Mouse (Mus musculus) MEL (cell line): ENCODE measurements around the gene Tyro3. TPM values are rescaled to one million over a fixed set of nuclear protein-coding genes. Genes with fewer than 3 reads are reported as not detected.

Experiments
- DNase-seq: peaks from one replicate; pipeline ENCODE4 v3.0.0; 2011; ENCODE audit warnings: low read depth, low spot score
- H3K27ac ChIP-seq: 2 replicates; pipeline ENCODE4 v1.5.1; 2012; ENCODE audit warnings: low read depth, mild to moderate bottlenecking, control low read depth, low read length, moderate library complexity; ENCODE audit not compliant: control insufficient read depth
- H3K27me3 ChIP-seq, 2 experiments: fragments of 150-350 bp in 1 of 2; sonication (generic) in 1 of 2; 2 replicates each; pipeline ENCODE4 v1.6.1; 2012; ENCODE audit warnings: low read length in 2 of 2, mild to moderate bottlenecking in 2 of 2, improper control_type of control experiment in 1 of 2, moderate library complexity in 1 of 2; ENCODE audit not compliant: insufficient read depth in 2 of 2, control insufficient read depth in 1 of 2
- H3K36me3 ChIP-seq, 2 experiments: 2 replicates each; pipeline ENCODE4 v1.6.1; 2012 to 2014; ENCODE audit warnings: low read length in 2 of 2, improper control_type of control experiment in 1 of 2, inconsistent platforms in 1 of 2, mild to moderate bottlenecking in 1 of 2; ENCODE audit not compliant: insufficient read depth in 2 of 2, control insufficient read depth in 1 of 2
- H3K4me1 ChIP-seq, 2 experiments: fragments of 150-350 bp in 1 of 2; sonication (generic) in 1 of 2; 2 replicates each; pipeline ENCODE4 v1.6.1; 2012; ENCODE audit warnings: low read length in 2 of 2, improper control_type of control experiment in 1 of 2, mild to moderate bottlenecking in 1 of 2; ENCODE audit not compliant: insufficient read depth in 2 of 2, control insufficient read depth in 1 of 2
- H3K4me3 ChIP-seq, 2 experiments: fragments of 150-350 bp in 1 of 2; sonication (generic) in 1 of 2; 2 replicates each; pipeline ENCODE4 v1.5.1; 2012; ENCODE audit warnings: low read depth in 2 of 2, low read length in 2 of 2, mild to moderate bottlenecking in 2 of 2, moderate library complexity in 2 of 2, control low read depth in 1 of 2, improper control_type of control experiment in 1 of 2; ENCODE audit not compliant: control insufficient read depth in 1 of 2, insufficient read depth in 1 of 2
- H3K79me2 ChIP-seq: 2 replicates; pipeline ENCODE4 v1.6.1; 2012; ENCODE audit warnings: mild to moderate bottlenecking, low read length, moderate library complexity; ENCODE audit not compliant: control insufficient read depth, poor library complexity, insufficient read depth
- H3K9ac ChIP-seq: 2 replicates; pipeline ENCODE4 v1.6.1; 2012; ENCODE audit warnings: low read depth, mild to moderate bottlenecking, control low read depth, low read length, moderate library complexity; ENCODE audit not compliant: control insufficient read depth, poor library complexity, severe bottlenecking
- H3K9me3 ChIP-seq: fragments of 150-350 bp; sonication (generic); replicated peaks from 2 replicates; pipeline ENCODE4 v1.6.1; 2012; ENCODE audit warnings: mild to moderate bottlenecking, low read length, improper control_type of control experiment, moderate library complexity; ENCODE audit not compliant: insufficient read depth
- BHLHE40 ChIP-seq: IDR thresholded peaks from 2 replicates; pipeline ENCODE4 v1.6.1; 2012; ENCODE audit warnings: low read depth, mild to moderate bottlenecking, inconsistent platforms, low read length, improper control_type of control experiment, borderline replicate concordance
- CHD1 ChIP-seq: IDR thresholded peaks from 2 replicates; pipeline ENCODE4 v1.6.1; 2012; ENCODE audit warnings: low read depth, mild to moderate bottlenecking, inconsistent platforms, low read length, improper control_type of control experiment
- CHD2 ChIP-seq: IDR thresholded peaks from 2 replicates; pipeline ENCODE4 v1.6.1; 2011; ENCODE audit warnings: low read length, improper control_type of control experiment
- CTCF ChIP-seq, 3 experiments: IDR thresholded peaks in 2 of 3; conservative IDR thresholded peaks in 1 of 3; 2 replicates each; pipeline ENCODE4 v1.5.1; 2011 to 2012; ENCODE audit warnings: low read length in 3 of 3, low read depth in 2 of 3, mild to moderate bottlenecking in 2 of 3, improper control_type of control experiment in 1 of 3, inconsistent platforms in 1 of 3, mixed read lengths in 1 of 3, moderate library complexity in 1 of 3; ENCODE audit not compliant: control insufficient read depth in 1 of 3, insufficient read depth in 1 of 3, poor library complexity in 1 of 3, severe bottlenecking in 1 of 3
- E2F4 ChIP-seq: IDR thresholded peaks from 2 replicates; pipeline ENCODE4 v1.6.1; 2011; ENCODE audit warnings: low read depth, low read length, improper control_type of control experiment, borderline replicate concordance
- ELF1 ChIP-seq: IDR thresholded peaks from 2 replicates; pipeline ENCODE4 v1.6.1; 2014; ENCODE audit warnings: low read depth, mild to moderate bottlenecking, inconsistent platforms, low read length, improper control_type of control experiment, moderate library complexity
- EP300 ChIP-seq, 2 experiments: IDR thresholded peaks; 2 replicates each; pipeline ENCODE4 v1.6.1; 2011; ENCODE audit warnings: improper control_type of control experiment in 2 of 2, low read length in 2 of 2, low read depth in 1 of 2, mild to moderate bottlenecking in 1 of 2
- ETS1 ChIP-seq: IDR thresholded peaks from 2 replicates; pipeline ENCODE4 v1.6.1; 2012; ENCODE audit warnings: low read depth, mild to moderate bottlenecking, inconsistent platforms, low read length, improper control_type of control experiment, moderate library complexity
- GATA1 ChIP-seq: IDR thresholded peaks from 2 replicates; pipeline ENCODE4 v1.6.1; 2011; ENCODE audit warnings: low read depth, low read length, improper control_type of control experiment
- HCFC1 ChIP-seq: IDR thresholded peaks from 2 replicates; pipeline ENCODE4 v1.6.1; 2012; ENCODE audit warnings: low read depth, mild to moderate bottlenecking, inconsistent platforms, low read length, improper control_type of control experiment, moderate library complexity
- JUND ChIP-seq: IDR thresholded peaks from 2 replicates; pipeline ENCODE4 v1.6.1; 2011; ENCODE audit warnings: low read depth, mild to moderate bottlenecking, improper control_type of control experiment, low read length
- KAT2A ChIP-seq: conservative IDR thresholded peaks from 2 replicates; pipeline ENCODE4 v1.6.1; 2012; ENCODE audit warnings: low read depth, low read length, improper control_type of control experiment, inconsistent platforms
- MAFK ChIP-seq: IDR thresholded peaks from 2 replicates; pipeline ENCODE4 v1.6.1; 2011; ENCODE audit warnings: low read depth, mild to moderate bottlenecking, low read length, improper control_type of control experiment, borderline replicate concordance
- MAZ ChIP-seq: IDR thresholded peaks from 2 replicates; pipeline ENCODE4 v1.6.1; 2012; ENCODE audit warnings: low read depth, mild to moderate bottlenecking, inconsistent platforms, low read length, improper control_type of control experiment
- MYB ChIP-seq: IDR thresholded peaks from 2 replicates; pipeline ENCODE4 v1.6.1; 2011; ENCODE audit warnings: mild to moderate bottlenecking, low read depth, low read length, improper control_type of control experiment
- MYC ChIP-seq: IDR thresholded peaks from 2 replicates; pipeline ENCODE4 v1.6.1; 2011; ENCODE audit warnings: low read depth, mild to moderate bottlenecking, low read length, improper control_type of control experiment, moderate library complexity
- NRF1 ChIP-seq: IDR thresholded peaks from 2 replicates; pipeline ENCODE4 v1.6.1; 2014; ENCODE audit warnings: low read depth, mild to moderate bottlenecking, inconsistent platforms, low read length, improper control_type of control experiment, moderate library complexity; ENCODE audit not compliant: poor library complexity, insufficient read depth, severe bottlenecking
- POLR2AphosphoS5 ChIP-seq: IDR thresholded peaks from 2 replicates; pipeline ENCODE4 v1.6.1; 2012; ENCODE audit warnings: low read depth, borderline replicate concordance, mild to moderate bottlenecking, inconsistent platforms, low read length, moderate library complexity, mixed read lengths
- RCOR1 ChIP-seq: IDR thresholded peaks from 2 replicates; pipeline ENCODE4 v1.6.1; 2012; ENCODE audit warnings: low read depth, mild to moderate bottlenecking, inconsistent platforms, low read length, improper control_type of control experiment
- TAL1 ChIP-seq: IDR thresholded peaks from 2 replicates; pipeline ENCODE4 v1.6.1; 2012; ENCODE audit warnings: mild to moderate bottlenecking, inconsistent platforms, low read length, moderate library complexity, mixed read lengths
- TBP ChIP-seq: IDR thresholded peaks from 2 replicates; pipeline ENCODE4 v1.8.0; 2011; ENCODE audit warnings: low read depth, low read length, improper control_type of control experiment
- TCF12 ChIP-seq: IDR thresholded peaks from 2 replicates; pipeline ENCODE4 v1.6.1; 2014; ENCODE audit warnings: low read depth, mild to moderate bottlenecking, inconsistent platforms, low read length, improper control_type of control experiment, moderate library complexity
- UBTF ChIP-seq: IDR thresholded peaks from 2 replicates; pipeline ENCODE4 v1.6.1; 2012; ENCODE audit warnings: low read depth, mild to moderate bottlenecking, inconsistent platforms, low read length, improper control_type of control experiment, moderate library complexity, borderline replicate concordance; ENCODE audit not compliant: insufficient read depth
- USF2 ChIP-seq, 2 experiments: IDR thresholded peaks; 2 replicates each; pipeline ENCODE4 v1.6.1; 2011 to 2012; ENCODE audit warnings: improper control_type of control experiment in 2 of 2, low read length in 2 of 2, borderline replicate concordance in 1 of 2, inconsistent platforms in 1 of 2, low read depth in 1 of 2, mild to moderate bottlenecking in 1 of 2; ENCODE audit not compliant: insufficient read depth in 1 of 2
- ZC3H11A ChIP-seq: IDR thresholded peaks from 2 replicates; pipeline ENCODE4 v1.6.1; 2012; ENCODE audit warnings: low read depth, mild to moderate bottlenecking, inconsistent platforms, low read length, improper control_type of control experiment
- ZKSCAN1 ChIP-seq: IDR thresholded peaks from 2 replicates; pipeline ENCODE4 v1.6.1; 2012; ENCODE audit warnings: low read depth, mild to moderate bottlenecking, inconsistent platforms, low read length, improper control_type of control experiment, moderate library complexity
- ZNF384 ChIP-seq: IDR thresholded peaks from 2 replicates; pipeline ENCODE4 v1.6.1; 2012; ENCODE audit warnings: low read depth, mild to moderate bottlenecking, inconsistent platforms, low read length, improper control_type of control experiment
- polyA plus RNA-seq, 2 experiments: library from polyadenylated mRNA; stranded (reverse) in 1 of 2; unstranded in 1 of 2; fragments of >175 nt in 1 of 2; fragments of >200 nt in 1 of 2; gene quantifications; 2 replicates each; pipeline versions ENCODE4 v1.2.1 to v1.2.4; 2012; ENCODE audit warnings: low replicate concordance in 2 of 2, low read depth in 1 of 2; ENCODE audit not compliant: insufficient read length in 2 of 2, insufficient read depth in 1 of 2, missing spikeins in 1 of 2
- total RNA-seq: library from RNA; depleted of rRNA; stranded (reverse); fragments of 300-350 nt; gene quantifications from 2 replicates; pipeline ENCODE4 v1.2.3, GENCODE M21; 2012

Tyro3 gene
- total and polyA plus RNA-seq, 3 experiments: 11.2 to 15.2 TPM; not detected in 1

- no peak overlapping the region for H3K27ac ChIP-seq
- no peaks in the 10 kb centered on the region for H3K9me3 ChIP-seq
- peaks cover 0 to 4% of the 10 kb centered on the region in 2 experiments; a peak in 2 of 4 replicates for H3K27me3 ChIP-seq
- TF ChIP-seq JUND (no peak), KAT2A (no peak), MYC (no peak), TBP (no peak), ZKSCAN1 (no peak), HCFC1 (no peak), E2F4 (no peak), NRF1 (no peak), CHD2 (no peak), BHLHE40 (no peak), RCOR1 (no peak), TCF12 (no peak), ELF1 (no peak), TAL1 (no peak), MAZ (no peak), ETS1 (no peak), EP300 (IDR thresholded peaks at IDR 0.05; ENCODE audit: low read depth in 1 of 2, low read length in 2 of 2) (no peak), POLR2AphosphoS5 (no peak)
- DNase-seq: no peak
- H3K79me2 ChIP-seq: no peaks in the 10 kb centered on the region
- no peaks in the 10 kb centered on the region; a peak in 1 of 4 replicates for H3K4me1 ChIP-seq
- no peak overlapping the region; a peak in 1 of 4 replicates for H3K4me3 ChIP-seq
- no peaks in the 10 kb centered on the region for H3K36me3 ChIP-seq
- no peak overlapping the region for H3K9ac ChIP-seq
These were observed 41.0 kb downstream of the Tyro3 start for GRCm38 (mm10) chr2:119838363-119839156.

- Histone ChIP-seq H3K9me3 (no peaks in the 10 kb centered on the region), H3K9ac (no peak overlapping the region), H3K27me3 (peaks cover 0 to 4% of the 10 kb centered on the region in 2 experiments; a peak in 2 of 4 replicates), H3K4me1 (no peaks in the 10 kb centered on the region; a peak in 1 of 4 replicates), H3K4me3 (no peak overlapping the region), H3K79me2 (no peaks in the 10 kb centered on the region), H3K27ac (no peak overlapping the region), H3K36me3 (no peaks in the 10 kb centered on the region)
- peak; percentile 19 for DNase-seq
- no peak for TF ChIP-seq RCOR1
- TF ChIP-seq USF2 (IDR thresholded peaks at IDR 0.05; ENCODE audit: borderline replicate concordance in 1 of 2, insufficient read depth in 1 of 2, low read depth in 1 of 2, low read length in 2 of 2): no peak
- TF ChIP-seq MAFK: no peak
- no peak for TF ChIP-seq GATA1
- no peak for TF ChIP-seq HCFC1
- no peak for TF ChIP-seq CHD1
- TF ChIP-seq UBTF: no peak
- no peak for TF ChIP-seq MYB
- no peak for TF ChIP-seq POLR2AphosphoS5
- TF ChIP-seq TBP: peak; percentile 64
- peak; percentile 61 for TF ChIP-seq ZNF384
- no peak for TF ChIP-seq NRF1
- TF ChIP-seq ZC3H11A: no peak
- peak in 1 of 3 experiments; percentile 10; a peak in 1 of 6 replicates for TF ChIP-seq CTCF (IDR thresholded peaks at IDR 0.05 in 2 of 3, conservative IDR thresholded peaks at IDR 0.05 in 1 of 3; ENCODE audit: control insufficient read depth in 1 of 3, insufficient read depth in 1 of 3, low read depth in 2 of 3, low read length in 3 of 3, poor library complexity in 1 of 3, severe bottlenecking in 1 of 3)
These were observed 42.5 kb downstream of the Tyro3 start for GRCm38 (mm10) chr2:119840008-119840407.
